Mouse (Mus musculus) CH12.LX (cell line): ENCODE measurements around the gene Lhfp. TPM values are rescaled to one million over a fixed set of nuclear protein-coding genes. Genes with fewer than 3 reads are reported as not detected.

Experiments used
- DNase-seq: peaks from one replicate; pipeline ENCODE4 v3.0.0-alpha.2; 2013; ENCODE audit errors: extremely low read depth
- H3K27ac ChIP-seq: 2 replicates; pipeline ENCODE4 v1.5.1; 2012; ENCODE audit warnings: low read depth, mild to moderate bottlenecking, control low read depth, moderate library complexity; ENCODE audit not compliant: insufficient read depth
- H3K27me3 ChIP-seq: replicated peaks from 2 replicates; pipeline ENCODE3; 2012; ENCODE audit warnings: inconsistent platforms
- H3K36me3 ChIP-seq, 2 experiments: replicated peaks in 1 of 2; 2 replicates each; pipeline versions ENCODE3 to v1.6.1; 2012; ENCODE audit warnings: inconsistent platforms in 1 of 2, low read length in 1 of 2, mild to moderate bottlenecking in 1 of 2, mixed read lengths in 1 of 2, moderate library complexity in 1 of 2; ENCODE audit not compliant: control insufficient read depth in 1 of 2, insufficient read depth in 1 of 2
- H3K4me1 ChIP-seq, 2 experiments: 2 replicates each; pipeline ENCODE4 v1.6.1; 2012; ENCODE audit warnings: inconsistent platforms in 1 of 2, moderate library complexity in 1 of 2; ENCODE audit not compliant: insufficient read depth in 2 of 2, control insufficient read depth in 1 of 2
- H3K4me2 ChIP-seq: 2 replicates; pipeline ENCODE4 v1.6.1; 2012; ENCODE audit warnings: low read depth, mild to moderate bottlenecking, control low read depth; ENCODE audit not compliant: poor library complexity, insufficient read depth, severe bottlenecking
- H3K4me3 ChIP-seq, 3 experiments: fragments of 150-350 bp in 1 of 3; sonication (generic) in 1 of 3; replicated peaks in 1 of 3; 2 replicates each; pipeline versions ENCODE3 to v1.5.1; 2011 to 2012; ENCODE audit warnings: low read depth in 2 of 3, low read length in 2 of 3, mild to moderate bottlenecking in 2 of 3, moderate library complexity in 2 of 3, control low read depth in 1 of 3, improper control_type of control experiment in 1 of 3, inconsistent platforms in 1 of 3, mixed read lengths in 1 of 3; ENCODE audit not compliant: poor library complexity in 1 of 3
- H3K79me2 ChIP-seq: replicated peaks from 2 replicates; pipeline ENCODE4 v1.6.1; 2012; ENCODE audit warnings: mild to moderate bottlenecking, moderate library complexity; ENCODE audit not compliant: control insufficient read depth, poor library complexity, insufficient read depth, severe bottlenecking; ENCODE audit errors: extremely low read depth
- H3K9ac ChIP-seq: 2 replicates; pipeline ENCODE4 v1.6.1; 2012; ENCODE audit warnings: low read depth, mild to moderate bottlenecking, control low read depth, moderate library complexity; ENCODE audit not compliant: insufficient read depth
- H3K9me3 ChIP-seq: replicated peaks from 2 replicates; pipeline ENCODE3; 2012; ENCODE audit warnings: low read length, inconsistent platforms, mixed read lengths
- BHLHE40 ChIP-seq: IDR thresholded peaks from 2 replicates; pipeline ENCODE4 v1.6.1; 2011; ENCODE audit warnings: mild to moderate bottlenecking, low read depth, low read length, improper control_type of control experiment
- CHD2 ChIP-seq: IDR thresholded peaks from 2 replicates; pipeline ENCODE4 v1.6.1; 2011; ENCODE audit warnings: low read length, improper control_type of control experiment
- ELF1 ChIP-seq: IDR thresholded peaks from 2 replicates; pipeline ENCODE4 v1.6.1; 2014; ENCODE audit warnings: low read depth, mild to moderate bottlenecking, inconsistent platforms, low read length, improper control_type of control experiment
- EP300 ChIP-seq: IDR thresholded peaks from 2 replicates; pipeline ENCODE4 v1.6.1; 2011; ENCODE audit warnings: low read length, improper control_type of control experiment
- ETS1 ChIP-seq: conservative IDR thresholded peaks from 2 replicates; pipeline ENCODE4 v1.6.1; 2012; ENCODE audit warnings: low read depth, mild to moderate bottlenecking, inconsistent platforms, low read length, improper control_type of control experiment, moderate library complexity
- GABPA ChIP-seq: IDR thresholded peaks from 2 replicates; pipeline ENCODE4 v1.6.1; 2012; ENCODE audit warnings: low read depth, low read length, improper control_type of control experiment, inconsistent platforms; ENCODE audit not compliant: insufficient replicate concordance
- MAX ChIP-seq: IDR thresholded peaks from 2 replicates; pipeline ENCODE4 v1.6.1; 2011; ENCODE audit warnings: low read length, improper control_type of control experiment
- MEF2A ChIP-seq: IDR thresholded peaks from 2 replicates; pipeline ENCODE4 v1.6.1; 2014; ENCODE audit warnings: low read depth, mild to moderate bottlenecking, inconsistent platforms, low read length, improper control_type of control experiment, borderline replicate concordance
- MXI1 ChIP-seq: IDR thresholded peaks from 2 replicates; pipeline ENCODE4 v1.6.1; 2011; ENCODE audit warnings: mild to moderate bottlenecking, low read depth, low read length, improper control_type of control experiment
- NRF1 ChIP-seq: IDR thresholded peaks from 2 replicates; pipeline ENCODE4 v1.6.1; 2014; ENCODE audit warnings: low read depth, mild to moderate bottlenecking, inconsistent platforms, low read length, improper control_type of control experiment, moderate library complexity
- PAX5 ChIP-seq: IDR thresholded peaks from 2 replicates; pipeline ENCODE4 v1.6.1; 2012; ENCODE audit warnings: low read length, inconsistent platforms, mixed read lengths
- SMC3 ChIP-seq: IDR thresholded peaks from 2 replicates; pipeline ENCODE4 v1.6.1; 2011; ENCODE audit warnings: low read depth, low read length, improper control_type of control experiment
- TBP ChIP-seq: conservative IDR thresholded peaks from 2 replicates; pipeline ENCODE4 v1.6.1; 2011; ENCODE audit warnings: low read depth, low read length, improper control_type of control experiment
- TCF12 ChIP-seq: IDR thresholded peaks from 2 replicates; pipeline ENCODE4 v1.6.1; 2014; ENCODE audit warnings: low read depth, mild to moderate bottlenecking, inconsistent platforms, low read length, improper control_type of control experiment
- UBTF ChIP-seq: IDR thresholded peaks from 2 replicates; pipeline ENCODE4 v1.6.1; 2012; ENCODE audit warnings: low read depth, mild to moderate bottlenecking, inconsistent platforms, low read length, improper control_type of control experiment, moderate library complexity
- USF1 ChIP-seq: IDR thresholded peaks from 2 replicates; pipeline ENCODE4 v1.6.1; 2014; ENCODE audit warnings: low read depth, mild to moderate bottlenecking, inconsistent platforms, low read length, improper control_type of control experiment
- USF2 ChIP-seq: conservative IDR thresholded peaks from 2 replicates; pipeline ENCODE4 v1.6.1; 2011; ENCODE audit warnings: low read depth, low read length, improper control_type of control experiment
- ZKSCAN1 ChIP-seq: IDR thresholded peaks from 2 replicates; pipeline ENCODE4 v1.6.1; 2012; ENCODE audit warnings: low read depth, inconsistent platforms, low read length, improper control_type of control experiment, borderline replicate concordance
- ZMIZ1 ChIP-seq: IDR thresholded peaks from 2 replicates; pipeline ENCODE4 v1.6.1; 2012; ENCODE audit warnings: low read depth, mild to moderate bottlenecking, inconsistent platforms, low read length, improper control_type of control experiment
- dilution Hi-C: fragments of 300-500 bp; cut with MboI; formaldehyde crosslinking; loops from 2 replicates; pipeline ENCODE4 v1.14.3; 2020; ENCODE audit warnings: low sequenced_read_pairs; ENCODE audit not compliant: extremely low pct_unique_long_range_greater_than_20kb, extremely low pct_ligation_motif_present
- in situ Hi-C: fragments of 300-500 bp; cut with MboI; formaldehyde crosslinking; loops from 3 replicates; pipeline ENCODE4 v1.14.3; 2019; ENCODE audit warnings: low sequenced_read_pairs, low pct_ligation_motif_present, low pct_unique_long_range_greater_than_20kb, mixed read lengths
- polyA plus RNA-seq: library from polyadenylated mRNA; unstranded; fragments of >175 nt; gene quantifications from 2 replicates; pipeline ENCODE4 v1.2.1, GENCODE M21; 2012; ENCODE audit warnings: low read depth; ENCODE audit not compliant: insufficient read length
- total RNA-seq, 2 experiments: library from RNA; depleted of rRNA; stranded (reverse); fragments of 300-350 nt in 1 of 2; fragments of >200 nt in 1 of 2; gene quantifications; 2 replicates each; pipeline ENCODE4 v1.2.3; 2012 to 2014

Lhfp gene
- total and polyA plus RNA-seq, 3 experiments, result not detected

- Histone ChIP-seq H3K4me2 (no peak overlapping the region), H3K36me3 (no peaks in the 10 kb centered on the region), H3K4me1 (no peaks in the 10 kb centered on the region), H3K27ac (no peak overlapping the region), H3K9ac (no peak overlapping the region), H3K9me3 (no peaks in the 10 kb centered on the region), H3K79me2 (no peaks in the 10 kb centered on the region), H3K27me3 (no peaks in the 10 kb centered on the region), H3K4me3 (no peak overlapping the region)
- in situ Hi-C loops (no loop called here), dilution Hi-C loops (no loop called here)
- no peak for TF ChIP-seq EP300
- no peak for TF ChIP-seq USF2
- no peak for TF ChIP-seq SMC3
- no peak for TF ChIP-seq GABPA
- TF ChIP-seq NRF1, result no peak
- no peak for TF ChIP-seq BHLHE40
- no peak for TF ChIP-seq USF1
- TF ChIP-seq MEF2A, result no peak
- no peak for TF ChIP-seq TBP
- no peak for TF ChIP-seq CHD2
- TF ChIP-seq PAX5, result no peak
- no peak for TF ChIP-seq MAX
- TF ChIP-seq ELF1, result no peak
- no peak for TF ChIP-seq ETS1
- no peak for TF ChIP-seq MXI1
- TF ChIP-seq ZMIZ1, result no peak
- TF ChIP-seq UBTF, result no peak
- no peak for DNase-seq
These were observed 124.7 kb downstream of the Lhfp start for GRCm38 (mm10) chr3:53166001-53166400.

- no peak overlapping the region for H3K27ac ChIP-seq
- no peaks in the 10 kb centered on the region for H3K27me3 ChIP-seq
- TF ChIP-seq EP300, result no peak
- no peak for TF ChIP-seq MAX
- no peak for TF ChIP-seq TCF12
- no peak for TF ChIP-seq ZKSCAN1
- no peak for TF ChIP-seq USF2
- no peak for TF ChIP-seq BHLHE40
- H3K4me3 ChIP-seq, result no peak overlapping the region
- no peak for DNase-seq
- no peaks in the 10 kb centered on the region for H3K4me1 ChIP-seq
- H3K4me2 ChIP-seq, result no peak overlapping the region
- dilution Hi-C loops (no loop called here), in situ Hi-C loops (no loop called here)
- H3K9me3 ChIP-seq, result no peaks in the 10 kb centered on the region
- H3K79me2 ChIP-seq, result no peaks in the 10 kb centered on the region
- H3K36me3 ChIP-seq, result no peaks in the 10 kb centered on the region
- H3K9ac ChIP-seq, result no peak overlapping the region
These were observed 128.2 kb downstream of the Lhfp start for GRCm38 (mm10) chr3:53169486-53169885.
